Mouse (Mus musculus) liver, embryonic 14 days (tissue): ENCODE measurements around the gene Fis1. TPM values are rescaled to one million over a fixed set of nuclear protein-coding genes. Genes with fewer than 3 reads are reported as not detected.

Source experiments
- polyA plus RNA-seq: library from polyadenylated mRNA; depleted of rRNA; stranded (reverse); fragments of >200 nt; gene quantifications from 2 replicates; pipeline ENCODE4 v1.2.3, GENCODE M21; 2012; rRNA removed

The Fis1 gene
- 154 and 166 TPM in 2 replicates for polyA plus RNA-seq

GRCm38 (mm10) chr5:136953015-136953414 lies at the start of gene Fis1:
TSS of gene Fis1 (plus strand) at chr5:136953275.

GRCm38 (mm10) chr5:136907991-136908857 lies 44.9 kb upstream of the Fis1 start, which contains the start of gene Ift22:
TSS of gene Ift22 (plus strand) at chr5:136908150.

GRCm38 (mm10) chr5:136966331-136966730 lies 13.3 kb downstream of the Fis1 start, which contains the start of gene Cldn15:
TSS of gene Cldn15 (plus strand) at chr5:136966616.

GRCm38 (mm10) chr5:136986695-136987137 lies 33.6 kb downstream of the Fis1 start, which contains the start of gene Plod3:
TSS of gene Plod3 (plus strand) at chr5:136987019.

GRCm38 (mm10) chr5:136987934-136988271 lies 34.8 kb downstream of the Fis1 start, which contains the start of gene Znhit1:
TSS of gene Znhit1 (minus strand) at chr5:136988021.

Other genes with a start within 250 kb of the Fis1 start
- 0.07 and 1.3 TPM in 2 replicates for gene Col26a1, start 70.1 kb upstream of the Fis1 start, polyA plus RNA-seq
- gene Ift22, start 45.1 kb upstream of the Fis1 start, polyA plus RNA-seq: 2.9 and 3.4 TPM in 2 replicates
- gene Cldn15, start 13.3 kb downstream of the Fis1 start, polyA plus RNA-seq: 2.2 and 3.6 TPM in 2 replicates
- 12.5 and 13.0 TPM in 2 replicates for gene Plod3, start 33.7 kb downstream of the Fis1 start, polyA plus RNA-seq
- 29.1 and 30.7 TPM in 2 replicates for gene Znhit1, start 34.7 kb downstream of the Fis1 start, polyA plus RNA-seq
- gene Vgf, start 73.1 kb downstream of the Fis1 start, polyA plus RNA-seq: 0.01 and 0.02 TPM in 2 replicates
- gene Ap1s1, start 92.9 kb downstream of the Fis1 start, polyA plus RNA-seq: 62.9 and 70.4 TPM in 2 replicates
- 0.17 and 0.20 TPM in 2 replicates for gene Serpine1, start 119.0 kb downstream of the Fis1 start, polyA plus RNA-seq
- gene Trim56, start 162.9 kb downstream of the Fis1 start, polyA plus RNA-seq: 4.1 and 6.0 TPM in 2 replicates
- gene Muc3, start 196.0 kb downstream of the Fis1 start, polyA plus RNA-seq: not detected in 2 replicates